Mouse (Mus musculus) thymus, adult 2 months (tissue): ENCODE measurements around the gene Slc6a18.

Experiments used
- CTCF ChIP-seq: fragments of 200-500 bp; IDR thresholded peaks from 2 replicates; pipeline ENCODE4 v1.5.1; 2012; ENCODE audit warnings: mild to moderate bottlenecking, control low read depth, low read length, moderate library complexity, borderline replicate concordance; ENCODE audit not compliant: control insufficient read depth, poor library complexity, insufficient read depth; ENCODE audit errors: extremely low read depth
- POLR2A ChIP-seq: fragments of 200-500 bp; IDR thresholded peaks from 2 replicates; pipeline ENCODE4 v1.6.1; 2012; ENCODE audit warnings: mild to moderate bottlenecking, low read length, control low read depth, moderate library complexity; ENCODE audit not compliant: control insufficient read depth, poor library complexity, insufficient read depth; ENCODE audit errors: extremely low read depth

- TF ChIP-seq POLR2A, result no peak
- no peak for TF ChIP-seq CTCF
These were observed 34.4 kb upstream of the Slc6a18 start for GRCm38 (mm10) chr13:73712228-73712627.
